Mouse (Mus musculus) midbrain, embryonic 14.5 days (tissue): ENCODE measurements at regions not wholly inside any gene's neighbourhood (a gene's known extent, or its start where the extent isn't known, plus 50 kb on each side); places are given as distances from the start of the nearest gene placed in this dataset.

ENCODE experiments used
- ATAC-seq: fragments of 200-750 bp; cut with Nextera tagmentation; 2 replicates; pipeline ENCODE4 v1.8.0; 2017; ENCODE audit warnings: moderate number of reproducible peaks, moderate library complexity; ENCODE audit not compliant: low FRiP score, low TSS enrichment
- DNase-seq: peaks from one replicate; pipeline ENCODE4 v3.0.0-alpha.2; 2015
- H3K27ac ChIP-seq: fragments of 300-500 bp; sonication (generic); replicated peaks from 2 replicates; pipeline ENCODE4 v1.5.1; 2014; ENCODE audit warnings: mild to moderate bottlenecking, low read depth, low read length, moderate library complexity
- H3K27me3 ChIP-seq: fragments of 300-500 bp; sonication (generic); 2 replicates; pipeline ENCODE4 v1.6.1; 2014; ENCODE audit warnings: low read length, control low read depth, mixed read lengths; ENCODE audit not compliant: control insufficient read depth, insufficient read depth
- H3K36me3 ChIP-seq: fragments of 300-500 bp; sonication (generic); 2 replicates; pipeline ENCODE4 v1.6.1; 2014; ENCODE audit warnings: low read length, control low read depth; ENCODE audit not compliant: control insufficient read depth, insufficient read depth
- H3K4me1 ChIP-seq: fragments of 300-500 bp; sonication (generic); 2 replicates; pipeline ENCODE4 v1.6.1; 2014; ENCODE audit warnings: mild to moderate bottlenecking, antibody characterized with exemption, low read length, control low read depth; ENCODE audit not compliant: control insufficient read depth, insufficient read depth
- H3K4me2 ChIP-seq: fragments of 300-500 bp; sonication (generic); 2 replicates; pipeline ENCODE4 v1.6.1; 2014; ENCODE audit warnings: mild to moderate bottlenecking, low read length, moderate library complexity
- H3K4me3 ChIP-seq: fragments of 300-500 bp; sonication (generic); replicated peaks from 2 replicates; pipeline ENCODE4 v1.5.1; 2014; ENCODE audit warnings: low read depth, low read length
- H3K9ac ChIP-seq: fragments of 300-500 bp; sonication (generic); replicated peaks from 2 replicates; pipeline ENCODE4 v1.6.1; 2014; ENCODE audit warnings: mild to moderate bottlenecking, low read length, moderate library complexity
- H3K9me3 ChIP-seq: fragments of 300-500 bp; sonication (generic); 2 replicates; pipeline ENCODE4 v1.6.1; 2016; ENCODE audit warnings: low read length, control low read depth, mixed read lengths; ENCODE audit not compliant: control insufficient read depth
- WGBS: fragments of 180-500 bp; shearing (Covaris S2); extraction: QIAGEN DNeasy Blood & Tissue Kit; methylation state at CpG from one replicate; pipeline ENCODE4 v1.1.7; 2014; 5-methylcytosine and 5-hydroxymethylcytosine counted together

- H3K36me3 ChIP-seq, result no peaks in the 10 kb centered on the region
- no peak overlapping the region for H3K27ac ChIP-seq
- no peaks in the 10 kb centered on the region for H3K9me3 ChIP-seq
- 21% methylated on average over 13 of the region's 13 CpGs for WGBS
- peaks cover 10% of the 10 kb centered on the region; the same call in 1 of the 2 replicates for H3K4me1 ChIP-seq
- no peak overlapping the region for H3K4me2 ChIP-seq
- DNase-seq (peak; percentile 52), ATAC-seq (no peak)
- no peaks in the 10 kb centered on the region for H3K27me3 ChIP-seq
- H3K4me3 ChIP-seq, result no peak overlapping the region
- H3K9ac ChIP-seq, result no peak overlapping the region
Measured at GRCm38 (mm10) chr1:75612083-75612720, 66.1 kb downstream of the Slc4a3 start.

GRCm38 (mm10) chr1:75613206-75613605 lies 67.1 kb downstream of the Slc4a3 start:
- Histone ChIP-seq H3K9ac (no peak overlapping the region), H3K4me3 (no peak overlapping the region), H3K27me3 (no peaks in the 10 kb centered on the region), H3K9me3 (no peaks in the 10 kb centered on the region), H3K4me1 (peaks cover 10% of the 10 kb centered on the region; the same call in 1 of the 2 replicates), H3K4me2 (no peak overlapping the region), H3K36me3 (no peaks in the 10 kb centered on the region), H3K27ac (no peak overlapping the region)
- 57% methylated on average over 2 of the region's 2 CpGs for WGBS
- DNase-seq, result no peak
- ATAC-seq, result no peak

GRCm38 (mm10) chr1:75616971-75617370 lies 70.9 kb downstream of the Slc4a3 start:
- ATAC-seq (no peak), DNase-seq (peak; percentile 37)
- Histone ChIP-seq H3K4me1 (0 out of 2 replicates have a peak, but pooled peaks cover 5% of the 10 kb centered on the region), H3K27ac (no peak overlapping the region), H3K4me3 (no peak overlapping the region), H3K9ac (no peak overlapping the region), H3K4me2 (no peak overlapping the region), H3K9me3 (no peaks in the 10 kb centered on the region), H3K27me3 (no peaks in the 10 kb centered on the region), H3K36me3 (no peaks in the 10 kb centered on the region)
- 57% methylated on average over 2 of the region's 2 CpGs for WGBS

- Histone ChIP-seq H3K27me3 (no peaks in the 10 kb centered on the region), H3K4me3 (no peak overlapping the region), H3K9me3 (no peaks in the 10 kb centered on the region), H3K36me3 (no peaks in the 10 kb centered on the region), H3K4me2 (no peak overlapping the region), H3K9ac (no peak overlapping the region), H3K4me1 (no peaks in the 10 kb centered on the region), H3K27ac (no peak overlapping the region)
- DNase-seq, result no peak
- no peak for ATAC-seq
- 76% methylated on average over 7 of the region's 7 CpGs for WGBS
Measured at GRCm38 (mm10) chr1:75618367-75618790, 72.3 kb downstream of the Slc4a3 start.

- Histone ChIP-seq H3K9ac (no peak overlapping the region), H3K4me2 (no peak overlapping the region), H3K27ac (no peak overlapping the region), H3K4me1 (no peaks in the 10 kb centered on the region), H3K4me3 (no peak overlapping the region), H3K9me3 (no peaks in the 10 kb centered on the region), H3K27me3 (no peaks in the 10 kb centered on the region), H3K36me3 (no peaks in the 10 kb centered on the region)
- no peak for DNase-seq
- ATAC-seq, result no peak
- 93% methylated on average over 2 of the region's 2 CpGs for WGBS
Measured at GRCm38 (mm10) chr1:75630287-75630686, 84.2 kb downstream of the Slc4a3 start.

- Histone ChIP-seq H3K27ac (no peak overlapping the region), H3K9me3 (no peaks in the 10 kb centered on the region)
Measured at GRCm38 (mm10) chr1:75631729-75632128, 85.7 kb downstream of the Slc4a3 start.

GRCm38 (mm10) chr1:75635591-75635990 lies 89.5 kb downstream of the Slc4a3 start:
- DNase-seq (no peak), ATAC-seq (no peak)
- H3K4me1 ChIP-seq, result no peaks in the 10 kb centered on the region
- no peak overlapping the region for H3K4me3 ChIP-seq
- H3K4me2 ChIP-seq, result no peak overlapping the region
- 92% methylated on average over 4 of the region's 4 CpGs for WGBS
- H3K9me3 ChIP-seq, result no peaks in the 10 kb centered on the region
- H3K9ac ChIP-seq, result no peak overlapping the region
- no peaks in the 10 kb centered on the region for H3K36me3 ChIP-seq
- no peaks in the 10 kb centered on the region for H3K27me3 ChIP-seq
- no peak overlapping the region for H3K27ac ChIP-seq

More at GRCm38 (mm10) chr1:75631729-75632128, 85.7 kb downstream of the Slc4a3 start:
- ATAC-seq (no peak), DNase-seq (no peak)
- no peaks in the 10 kb centered on the region for H3K4me1 ChIP-seq
- H3K9ac ChIP-seq, result no peak overlapping the region
- no peak overlapping the region for H3K4me3 ChIP-seq
- 44% methylated on average over 1 of the region's 1 CpGs for WGBS
- no peaks in the 10 kb centered on the region for H3K27me3 ChIP-seq
- no peaks in the 10 kb centered on the region for H3K36me3 ChIP-seq
- no peak overlapping the region for H3K4me2 ChIP-seq

- DNase-seq (no peak), ATAC-seq (no peak)
- H3K9me3 ChIP-seq, result no peaks in the 10 kb centered on the region
- no peak overlapping the region for H3K4me3 ChIP-seq
- H3K27ac ChIP-seq, result no peak overlapping the region
- no peaks in the 10 kb centered on the region for H3K27me3 ChIP-seq
- 15% methylated on average over 8 of the region's 8 CpGs for WGBS
- no peaks in the 10 kb centered on the region for H3K4me1 ChIP-seq
- no peak overlapping the region for H3K4me2 ChIP-seq
- no peaks in the 10 kb centered on the region for H3K36me3 ChIP-seq
- H3K9ac ChIP-seq, result no peak overlapping the region
Measured at GRCm38 (mm10) chr1:75639031-75640001, 93.2 kb downstream of the Slc4a3 start.
